Mouse (Mus musculus) activated CD4-positive, CD25-positive, alpha-beta regulatory T cell, adult 9 weeks (primary cell): Measurements from ENCODE around the gene Stmn3. TPM values are rescaled to one million over a fixed set of nuclear protein-coding genes. Genes with fewer than 3 reads are reported as not detected.

Source experiments
- polyA plus RNA-seq: library from polyadenylated mRNA; unstranded; fragments of 100-300 nt; shearing (Covaris generic); gene quantifications from one replicate; pipeline ENCODE4 v1.2.1, GENCODE M21; 2017

Stmn3 gene
- not detected for polyA plus RNA-seq

DNA sequence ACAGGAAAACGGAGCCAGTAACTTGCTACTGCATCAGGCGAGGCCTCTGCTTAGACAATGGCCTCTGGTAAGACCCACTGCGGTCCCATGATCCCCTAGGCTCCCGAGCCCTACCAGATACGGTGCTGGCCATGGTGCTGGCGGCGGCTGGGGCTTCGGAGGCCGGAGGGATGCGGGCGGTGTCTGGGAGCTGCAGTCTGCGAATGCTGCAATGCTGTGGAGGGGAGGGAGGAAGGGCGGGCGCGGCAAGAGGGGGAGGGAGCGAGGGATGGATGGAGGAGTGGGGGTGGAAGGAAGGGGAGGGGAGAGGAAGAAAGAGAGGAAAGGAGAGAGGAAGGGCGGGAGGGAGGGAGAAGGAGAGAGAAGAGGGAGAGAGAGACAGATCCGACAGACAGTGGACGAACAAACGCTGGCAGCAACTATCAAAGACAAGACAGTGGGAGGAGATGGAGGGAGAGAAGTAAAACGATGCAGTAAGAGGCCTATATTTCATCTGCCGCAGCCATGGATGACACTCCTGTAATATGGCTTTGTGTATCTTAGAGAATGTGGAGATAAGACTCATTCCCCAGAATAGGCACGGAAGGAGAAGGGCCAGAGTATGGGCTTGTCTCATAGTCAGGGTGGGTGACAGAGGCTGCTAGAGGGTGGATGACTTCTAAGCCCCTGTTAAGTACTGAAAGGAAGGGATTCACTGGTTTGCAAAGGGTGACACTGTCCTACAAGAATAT, at the start of gene Stmn3:
TSS of gene Stmn3 (minus strand) at position 421 of the 731 bp plus-strand sequence.

DNA sequence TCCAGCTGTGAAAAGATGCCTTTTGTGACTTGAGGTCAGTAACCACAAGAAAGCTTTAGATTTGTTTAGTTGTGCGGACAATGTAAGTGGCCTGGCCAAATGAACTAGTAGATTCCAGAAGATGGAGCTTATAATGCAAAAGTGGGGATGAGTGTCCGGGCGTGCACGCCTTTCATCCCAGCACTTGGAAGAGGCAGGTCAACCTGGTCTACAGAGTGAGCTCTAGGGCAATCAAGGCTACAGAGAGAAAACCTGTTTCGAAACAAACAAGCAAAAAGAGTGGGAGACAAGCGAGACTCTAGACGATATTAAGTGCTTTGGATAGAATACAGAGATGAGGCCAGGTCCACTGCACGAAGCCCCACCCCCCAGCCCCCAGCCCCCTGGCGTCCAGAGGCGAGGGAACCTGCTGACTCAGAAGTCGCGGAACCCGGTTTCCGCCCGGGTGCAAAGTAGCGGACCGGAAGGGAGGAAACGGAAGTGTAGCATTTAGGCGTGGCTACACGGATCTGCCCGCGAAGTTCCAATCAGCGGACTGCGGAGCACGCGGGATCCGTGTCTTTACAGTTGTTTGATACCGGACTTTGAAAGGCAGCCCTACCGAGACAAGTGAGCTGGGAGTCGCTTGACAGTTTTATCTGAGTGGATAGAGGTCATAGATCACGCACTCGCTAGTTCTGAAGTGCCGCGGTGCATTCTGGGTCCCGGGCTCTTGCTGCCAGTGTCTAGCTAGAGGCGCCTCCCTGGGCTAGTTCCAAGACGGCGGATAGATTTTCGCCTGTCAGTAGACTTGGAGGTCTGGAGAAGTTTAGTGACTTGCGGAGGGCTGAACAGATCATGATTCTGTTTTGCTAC, 5.2 kb upstream of the Stmn3 start, which contains the start of gene Rtel1:
TSS of gene Rtel1 (plus strand) at position 492 of the 855 bp plus-strand sequence.

DNA sequence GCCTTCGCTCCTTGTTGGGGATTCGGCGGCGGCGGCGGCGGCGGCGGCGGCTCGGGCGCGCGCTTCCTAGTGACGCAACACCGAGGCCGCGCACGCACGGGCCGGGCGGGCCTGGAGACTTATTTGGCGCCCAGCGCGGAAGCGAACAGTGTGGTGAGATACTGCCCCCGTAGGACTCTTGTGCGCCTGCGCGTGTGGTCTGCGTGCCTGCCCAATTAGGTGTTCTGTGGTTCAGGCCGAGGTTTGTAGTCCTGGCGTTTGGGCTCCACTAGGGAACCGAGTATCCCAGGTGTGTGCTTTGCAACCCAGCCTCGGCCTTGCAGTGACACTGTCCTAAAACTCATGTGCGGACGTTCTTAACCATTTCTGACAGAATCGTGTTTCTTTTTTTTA, 26.3 kb downstream of the Stmn3 start, which contains the start of gene Gmeb2:
TSS of gene Gmeb2 (minus strand) at position 78 of the 393 bp plus-strand sequence.

Other genes with a start within 250 kb of the Stmn3 start
- gene Kcnq2, start 179.2 kb downstream of the Stmn3 start, polyA plus RNA-seq: not detected
- not detected for gene Eef1a2, start 157.5 kb downstream of the Stmn3 start, polyA plus RNA-seq
- 306 TPM for gene Ppdpf, start 127.3 kb downstream of the Stmn3 start, polyA plus RNA-seq
- gene Ptk6, start 111.7 kb downstream of the Stmn3 start, polyA plus RNA-seq: not detected
- gene Srms, start 101.3 kb downstream of the Stmn3 start, polyA plus RNA-seq: 1.5 TPM
- gene Fndc11, start 94.5 kb downstream of the Stmn3 start, polyA plus RNA-seq: 0.46 TPM
- gene Helz2, start 72.5 kb downstream of the Stmn3 start, polyA plus RNA-seq: 24.2 TPM
- 8.8 TPM for gene Gmeb2, start 26.5 kb downstream of the Stmn3 start, polyA plus RNA-seq
- 63.6 TPM for gene Rtel1, start 5.2 kb upstream of the Stmn3 start, polyA plus RNA-seq
- 101 TPM for gene Zgpat, start 50.4 kb upstream of the Stmn3 start, polyA plus RNA-seq
- gene Arfrp1, start 50.9 kb upstream of the Stmn3 start, polyA plus RNA-seq: 146 TPM
- gene Lime1, start 65.6 kb upstream of the Stmn3 start, polyA plus RNA-seq: 355 TPM
- gene Zbtb46, start 144.9 kb upstream of the Stmn3 start, polyA plus RNA-seq: 1.6 TPM
- gene Abhd16b, start 178.7 kb upstream of the Stmn3 start, polyA plus RNA-seq: not detected
- 98.8 TPM for gene Tpd52l2, start 182.6 kb upstream of the Stmn3 start, polyA plus RNA-seq
- 112 TPM for gene Dnajc5, start 206.0 kb upstream of the Stmn3 start, polyA plus RNA-seq